Mouse (Mus musculus): ENCODE results near the gene Panx2. TPM values are rescaled to one million over a fixed set of nuclear protein-coding genes. Genes with fewer than 3 reads are reported as not detected.

Gene Panx2
- total and polyA plus RNA-seq, 2 experiments, result not detected

- Histone ChIP-seq H3K27me3 (ENCODE audit: control insufficient read depth, insufficient read depth, low read length) (no peaks in the 10 kb centered on the region), H3K9ac (ENCODE audit: low read depth, low read length) (peak overlapping the region; percentile 99), H3K4me1 (ENCODE audit: control insufficient read depth, insufficient read depth, low read length) (peaks cover 20% of the 10 kb centered on the region), H3K79me2 (ENCODE audit: control insufficient read depth, insufficient read depth, low read length) (peaks cover 11% of the 10 kb centered on the region; the same call in 1 of the 2 replicates), H3K36me3 (ENCODE audit: control insufficient read depth, insufficient read depth, low read length) (peaks cover 21% of the 10 kb centered on the region), H3K27ac (replicated peaks; ENCODE audit: insufficient read depth, low read depth, low read length) (peak overlapping the region; percentile 99), H3K4me3 (ENCODE audit: insufficient read depth, low read depth, low read length) (peak overlapping the region; percentile 89)
- 1% methylated on average over 68 of the region's 68 CpGs for WGBS
- TF ChIP-seq POLR2A (IDR thresholded peaks at IDR 0.05; ENCODE audit: extremely low read depth, insufficient read depth, low read length) (peak; percentile 44), CTCF (IDR thresholded peaks at IDR 0.05; ENCODE audit: low read depth, low read length) (no peak)
- DNase-seq (ENCODE audit: extremely low read depth, low read depth, low spot score), result peak; percentile 99
Measured at GRCm38 (mm10) chr15:89089248-89090051, 29.9 kb downstream of the Panx2 start.

DNA sequence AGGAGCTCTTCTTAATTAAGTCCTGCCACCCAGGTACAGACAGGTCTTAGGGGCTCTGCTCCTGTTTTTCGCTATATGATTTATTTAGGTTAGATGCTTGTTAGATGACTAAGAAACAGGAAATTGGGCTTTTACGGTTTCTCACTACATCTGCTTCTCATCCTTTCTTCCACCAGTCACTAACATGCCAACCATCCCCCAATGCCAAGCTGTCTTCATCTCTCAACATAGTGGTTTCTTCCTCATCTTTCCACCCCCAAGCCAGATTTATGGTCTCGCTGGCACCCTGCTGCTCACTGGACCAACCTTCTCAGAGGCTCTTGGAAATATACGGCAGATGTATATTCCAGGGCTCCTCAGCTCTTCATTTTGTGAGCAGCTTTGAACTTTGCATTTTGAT is 31.1 kb downstream of the Panx2 start:
- 94% methylated on average over 4 of the region's 4 CpGs for WGBS
- Histone ChIP-seq H3K27me3 (ENCODE audit: control insufficient read depth, insufficient read depth, low read length) (no peaks in the 10 kb centered on the region), H3K9ac (ENCODE audit: low read depth, low read length) (no peak overlapping the region), H3K4me1 (ENCODE audit: control insufficient read depth, insufficient read depth, low read length) (peaks cover 13% of the 10 kb centered on the region), H3K79me2 (ENCODE audit: control insufficient read depth, insufficient read depth, low read length) (peaks cover 6% of the 10 kb centered on the region; the same call in 1 of the 2 replicates), H3K4me3 (ENCODE audit: insufficient read depth, low read depth, low read length) (no peak overlapping the region), H3K36me3 (ENCODE audit: control insufficient read depth, insufficient read depth, low read length) (peaks cover 27% of the 10 kb centered on the region), H3K27ac (replicated peaks; ENCODE audit: insufficient read depth, low read depth, low read length) (peak overlapping the region; percentile 95)
- no peak for TF ChIP-seq CTCF (IDR thresholded peaks at IDR 0.05; ENCODE audit: low read depth, low read length)
- TF ChIP-seq POLR2A (IDR thresholded peaks at IDR 0.05; ENCODE audit: extremely low read depth, insufficient read depth, low read length), result no peak
- no peak for DNase-seq (ENCODE audit: extremely low read depth, low read depth, low spot score)

DNA sequence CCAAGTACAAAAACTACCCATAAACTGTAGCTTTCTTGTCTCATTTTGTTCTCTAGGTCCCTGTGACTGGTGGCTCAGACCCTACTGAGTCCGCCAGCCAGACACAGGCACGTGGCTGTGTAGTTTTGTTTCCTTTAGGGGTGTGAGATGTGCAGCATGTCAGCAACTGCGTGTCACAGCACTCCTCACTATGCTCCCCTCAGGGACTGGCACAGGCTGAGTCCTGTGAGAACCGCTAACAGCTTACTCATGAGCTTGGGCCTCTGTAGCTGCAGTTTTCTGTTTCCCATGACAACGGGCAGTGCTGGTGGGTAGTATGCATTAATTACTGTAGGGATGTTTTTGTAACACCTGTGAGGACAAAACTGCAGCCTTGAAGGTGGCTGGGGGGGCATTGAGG is 32.6 kb downstream of the Panx2 start:
- DNase-seq (ENCODE audit: extremely low read depth, low read depth, low spot score), result no peak
- H3K27ac ChIP-seq (replicated peaks; ENCODE audit: insufficient read depth, low read depth, low read length), result no peak overlapping the region

GRCm38 (mm10) chr15:89097450-89097849 is 37.9 kb downstream of the Panx2 start:
- 92% methylated on average over 5 of the region's 5 CpGs for WGBS
- Histone ChIP-seq H3K27me3 (ENCODE audit: control insufficient read depth, insufficient read depth, low read length) (no peaks in the 10 kb centered on the region), H3K9ac (ENCODE audit: low read depth, low read length) (no peak overlapping the region), H3K4me1 (ENCODE audit: control insufficient read depth, insufficient read depth, low read length) (no peaks in the 10 kb centered on the region), H3K4me3 (ENCODE audit: insufficient read depth, low read depth, low read length) (no peak overlapping the region), H3K36me3 (ENCODE audit: control insufficient read depth, insufficient read depth, low read length) (peaks cover 66% of the 10 kb centered on the region), H3K79me2 (ENCODE audit: control insufficient read depth, insufficient read depth, low read length) (no peaks in the 10 kb centered on the region), H3K27ac (replicated peaks; ENCODE audit: insufficient read depth, low read depth, low read length) (no peak overlapping the region)
- DNase-seq (ENCODE audit: extremely low read depth, low read depth, low spot score), result no peak
- no peak for TF ChIP-seq POLR2A (IDR thresholded peaks at IDR 0.05; ENCODE audit: extremely low read depth, insufficient read depth, low read length)
- TF ChIP-seq CTCF (IDR thresholded peaks at IDR 0.05; ENCODE audit: low read depth, low read length), result no peak

More for the DNA sequence above, 32.6 kb downstream of the Panx2 start:
- Histone ChIP-seq H3K4me1 (ENCODE audit: control insufficient read depth, insufficient read depth, low read length) (peaks cover 4% of the 10 kb centered on the region), H3K79me2 (ENCODE audit: control insufficient read depth, insufficient read depth, low read length) (peaks cover 6% of the 10 kb centered on the region; the same call in 1 of the 2 replicates), H3K27me3 (ENCODE audit: control insufficient read depth, insufficient read depth, low read length) (no peaks in the 10 kb centered on the region), H3K9ac (ENCODE audit: low read depth, low read length) (no peak overlapping the region), H3K4me3 (ENCODE audit: insufficient read depth, low read depth, low read length) (no peak overlapping the region), H3K36me3 (ENCODE audit: control insufficient read depth, insufficient read depth, low read length) (peaks cover 40% of the 10 kb centered on the region)
- TF ChIP-seq CTCF (IDR thresholded peaks at IDR 0.05; ENCODE audit: low read depth, low read length), result no peak
- TF ChIP-seq POLR2A (IDR thresholded peaks at IDR 0.05; ENCODE audit: extremely low read depth, insufficient read depth, low read length), result no peak
- 81% methylated on average over 5 of the region's 5 CpGs for WGBS

- H3K27me3 ChIP-seq (ENCODE audit: control insufficient read depth, insufficient read depth, low read length), result no peaks in the 10 kb centered on the region
- H3K27ac ChIP-seq (replicated peaks; ENCODE audit: insufficient read depth, low read depth, low read length), result no peak overlapping the region
- 90% methylated on average over 7 of the region's 7 CpGs for WGBS
Measured at GRCm38 (mm10) chr15:89098616-89099015, 39.1 kb downstream of the Panx2 start.

DNA sequence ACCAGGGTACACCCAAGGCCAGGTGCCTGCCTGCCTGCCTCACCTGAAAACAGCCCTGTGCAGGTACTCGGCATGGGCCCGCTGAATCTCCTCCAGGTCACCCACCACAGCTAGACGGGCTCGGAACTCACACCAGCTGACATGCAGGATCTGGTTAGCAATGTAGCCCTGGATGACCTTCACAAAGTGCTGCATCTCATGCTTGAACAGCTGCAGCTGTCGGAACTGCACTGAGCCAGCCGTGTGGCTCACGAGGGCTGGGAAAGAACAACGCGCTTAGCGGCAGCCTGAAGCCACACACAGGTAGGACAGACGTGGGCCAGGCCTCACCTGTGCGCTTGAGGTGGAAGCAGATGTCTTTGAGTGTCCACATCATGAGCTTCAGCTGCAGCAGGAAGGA is 41.3 kb downstream of the Panx2 start:
- DNase-seq (ENCODE audit: extremely low read depth, low read depth, low spot score), result no peak
- H3K79me2 ChIP-seq (ENCODE audit: control insufficient read depth, insufficient read depth, low read length), result no peaks in the 10 kb centered on the region
- TF ChIP-seq POLR2A (IDR thresholded peaks at IDR 0.05; ENCODE audit: extremely low read depth, insufficient read depth, low read length), result 0 out of 2 replicates have a peak, but pooled peaks have one; percentile 5
- no peak for TF ChIP-seq CTCF (IDR thresholded peaks at IDR 0.05; ENCODE audit: low read depth, low read length)
- no peaks in the 10 kb centered on the region for H3K27me3 ChIP-seq (ENCODE audit: control insufficient read depth, insufficient read depth, low read length)
- no peak overlapping the region for H3K27ac ChIP-seq (replicated peaks; ENCODE audit: insufficient read depth, low read depth, low read length)
- H3K9ac ChIP-seq (ENCODE audit: low read depth, low read length), result no peak overlapping the region
- no peak overlapping the region for H3K4me3 ChIP-seq (ENCODE audit: insufficient read depth, low read depth, low read length)
- WGBS, result 89% methylated on average over 12 of the region's 12 CpGs
- peaks cover 42% of the 10 kb centered on the region for H3K36me3 ChIP-seq (ENCODE audit: control insufficient read depth, insufficient read depth, low read length)
- no peaks in the 10 kb centered on the region for H3K4me1 ChIP-seq (ENCODE audit: control insufficient read depth, insufficient read depth, low read length)

More at GRCm38 (mm10) chr15:89098616-89099015, 39.1 kb downstream of the Panx2 start:
- no peak for TF ChIP-seq POLR2A (IDR thresholded peaks at IDR 0.05; ENCODE audit: extremely low read depth, insufficient read depth, low read length)
- H3K36me3 ChIP-seq (ENCODE audit: control insufficient read depth, insufficient read depth, low read length), result peaks cover 58% of the 10 kb centered on the region
- H3K79me2 ChIP-seq (ENCODE audit: control insufficient read depth, insufficient read depth, low read length), result no peaks in the 10 kb centered on the region
- H3K9ac ChIP-seq (ENCODE audit: low read depth, low read length), result no peak overlapping the region
- no peak for DNase-seq (ENCODE audit: extremely low read depth, low read depth, low spot score)
- no peak overlapping the region for H3K4me3 ChIP-seq (ENCODE audit: insufficient read depth, low read depth, low read length)
- H3K4me1 ChIP-seq (ENCODE audit: control insufficient read depth, insufficient read depth, low read length), result no peaks in the 10 kb centered on the region

Measured in liver, adult 2 months (tissue).